Mouse (Mus musculus) forebrain, embryonic 15.5 days (tissue): ENCODE results near the gene Pkp4. TPM values are rescaled to one million over a fixed set of nuclear protein-coding genes. Genes with fewer than 3 reads are reported as not detected.
A peak's percentile ranks its signal among the peaks of the same experiment; 100 is the strongest.

Experiments used
- ATAC-seq: fragments of 200-750 bp; cut with Nextera tagmentation; replicated peaks from 2 replicates; pipeline ENCODE4 v1.8.0; 2017; ENCODE audit warnings: mild to moderate bottlenecking, moderate TSS enrichment, moderate library complexity
- H3K27ac ChIP-seq: fragments of 300-500 bp; sonication (generic); replicated peaks from 2 replicates; pipeline ENCODE4 v1.5.1; 2015; ENCODE audit warnings: mild to moderate bottlenecking, inconsistent platforms
- H3K27me3 ChIP-seq: fragments of 300-500 bp; sonication (generic); 2 replicates; pipeline ENCODE4 v1.6.1; 2015; ENCODE audit warnings: inconsistent platforms
- H3K36me3 ChIP-seq: fragments of 300-500 bp; sonication (generic); 2 replicates; pipeline ENCODE4 v1.6.1; 2015; ENCODE audit warnings: mild to moderate bottlenecking, inconsistent platforms
- H3K4me1 ChIP-seq: fragments of 300-500 bp; sonication (generic); 2 replicates; pipeline ENCODE4 v1.6.1; 2015; ENCODE audit warnings: inconsistent platforms
- H3K4me2 ChIP-seq: fragments of 300-500 bp; sonication (generic); replicated peaks from 2 replicates; pipeline ENCODE4 v1.6.1; 2015; ENCODE audit warnings: mild to moderate bottlenecking, inconsistent platforms
- H3K4me3 ChIP-seq: fragments of 300-500 bp; sonication (generic); 2 replicates; pipeline ENCODE4 v1.5.1; 2015; ENCODE audit warnings: mild to moderate bottlenecking, inconsistent platforms
- H3K9ac ChIP-seq: fragments of 300-500 bp; sonication (generic); replicated peaks from 2 replicates; pipeline ENCODE4 v1.6.1; 2015; ENCODE audit warnings: mild to moderate bottlenecking, inconsistent platforms
- H3K9me3 ChIP-seq: fragments of 300-500 bp; sonication (generic); 2 replicates; pipeline ENCODE4 v1.6.1; 2016; ENCODE audit warnings: inconsistent platforms
- WGBS: fragments of 180-500 bp; shearing (Covaris S2); methylation state at CpG from one replicate; pipeline ENCODE4 v1.1.7; 2015; ENCODE audit warnings: mixed read lengths; 5-methylcytosine and 5-hydroxymethylcytosine counted together
- polyA plus RNA-seq: library from polyadenylated mRNA; unstranded; fragments of >200 nt; fragmentation: Nextera tagmentation; extraction: Ambion mirVana; gene quantifications from 2 replicates; pipeline ENCODE4 v1.2.1, GENCODE M21; 2015

Pkp4 gene
- polyA plus RNA-seq, 1 experiment from 2014 or later: 23.9 TPM

DNA sequence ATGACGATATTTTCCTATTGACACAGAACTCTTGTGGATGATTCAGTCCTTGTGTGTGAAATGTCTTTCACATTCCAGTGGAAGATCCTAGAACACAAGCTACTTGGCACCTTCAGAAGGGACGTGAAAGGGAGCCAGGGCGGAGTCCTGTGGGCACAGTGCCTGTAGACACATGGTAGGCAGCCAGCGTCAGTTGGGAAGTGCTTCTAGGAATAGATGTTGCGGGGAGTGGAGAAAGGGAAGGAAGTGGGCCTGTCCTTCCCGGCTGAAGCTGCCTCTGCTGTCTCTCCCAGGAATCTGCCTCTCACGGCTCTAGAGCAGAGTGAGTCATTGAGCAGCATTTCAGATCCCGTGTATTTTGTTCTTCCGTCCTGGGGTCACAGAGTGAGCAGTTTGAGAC is 125.6 kb downstream of the Pkp4 start:
- peaks cover 21% of the 10 kb centered on the region for H3K4me1 ChIP-seq

DNA sequence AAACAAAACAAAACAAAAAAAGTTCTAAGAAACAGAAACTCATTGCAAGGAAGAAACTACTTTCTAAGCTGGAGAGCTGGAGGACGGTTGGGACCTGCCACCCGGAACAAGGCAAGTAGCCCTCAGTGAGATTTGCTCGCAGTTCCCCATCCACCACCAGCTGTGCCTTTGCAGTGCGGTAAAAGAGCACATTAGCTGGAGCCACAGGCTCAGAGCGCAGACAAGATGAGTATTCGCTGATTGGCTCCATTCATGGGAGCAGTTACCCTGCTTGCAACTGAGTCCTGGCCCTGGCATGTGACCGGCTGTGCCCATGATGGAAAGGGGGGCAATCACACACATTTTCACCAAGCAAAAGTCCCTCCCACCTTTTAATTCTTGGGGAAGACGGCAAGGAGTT is 127.0 kb downstream of the Pkp4 start:
- Histone ChIP-seq H3K27ac (no peak overlapping the region), H3K4me3 (no peak overlapping the region), H3K36me3 (no peaks in the 10 kb centered on the region), H3K4me2 (no peak overlapping the region), H3K27me3 (no peaks in the 10 kb centered on the region), H3K4me1 (peaks cover 21% of the 10 kb centered on the region), H3K9ac (no peak overlapping the region), H3K9me3 (no peaks in the 10 kb centered on the region)
- 67% methylated on average over 8 of the region's 8 CpGs for WGBS
- ATAC-seq: no peak

More for the DNA sequence above, 125.6 kb downstream of the Pkp4 start:
- no peaks in the 10 kb centered on the region for H3K36me3 ChIP-seq
- no peak overlapping the region for H3K4me3 ChIP-seq
- 0 out of 2 replicates have a peak overlapping the region, but pooled peaks have one; percentile 5 for H3K27ac ChIP-seq
- no peaks in the 10 kb centered on the region for H3K9me3 ChIP-seq
- no peaks in the 10 kb centered on the region for H3K27me3 ChIP-seq
- H3K4me2 ChIP-seq: no peak overlapping the region
- H3K9ac ChIP-seq: no peak overlapping the region
- WGBS: 59% methylated on average over 9 of the region's 9 CpGs
- ATAC-seq: peak; percentile 56; the same call in 1 of the 2 replicates

- no peak overlapping the region for H3K4me2 ChIP-seq
- no peaks in the 10 kb centered on the region for H3K9me3 ChIP-seq
- H3K4me3 ChIP-seq: no peak overlapping the region
- no peaks in the 10 kb centered on the region for H3K27me3 ChIP-seq
- no peak overlapping the region for H3K9ac ChIP-seq
- no peaks in the 10 kb centered on the region for H3K36me3 ChIP-seq
- 70% methylated on average over 2 of the region's 2 CpGs for WGBS
- ATAC-seq: no peak
- H3K4me1 ChIP-seq: peaks cover 21% of the 10 kb centered on the region
- no peak overlapping the region for H3K27ac ChIP-seq
Observed at GRCm38 (mm10) chr2:59289411-59289810, 128.8 kb downstream of the Pkp4 start.

- ATAC-seq: no peak
- H3K27me3 ChIP-seq: no peaks in the 10 kb centered on the region
- no peaks in the 10 kb centered on the region for H3K9me3 ChIP-seq
- no peak overlapping the region for H3K4me2 ChIP-seq
- WGBS: 91% methylated on average over 3 of the region's 3 CpGs
- H3K9ac ChIP-seq: no peak overlapping the region
- H3K4me1 ChIP-seq: peaks cover 13% of the 10 kb centered on the region
- H3K4me3 ChIP-seq: no peak overlapping the region
- no peaks in the 10 kb centered on the region for H3K36me3 ChIP-seq
- no peak overlapping the region for H3K27ac ChIP-seq
Observed at GRCm38 (mm10) chr2:59290391-59290790, 129.7 kb downstream of the Pkp4 start.

GRCm38 (mm10) chr2:59299831-59300230 is 139.2 kb downstream of the Pkp4 start:
- Histone ChIP-seq H3K4me2 (no peak overlapping the region), H3K4me1 (peaks cover 17% of the 10 kb centered on the region), H3K9me3 (no peaks in the 10 kb centered on the region), H3K4me3 (no peak overlapping the region), H3K27ac (no peak overlapping the region), H3K27me3 (no peaks in the 10 kb centered on the region), H3K9ac (no peak overlapping the region), H3K36me3 (no peaks in the 10 kb centered on the region)
- no peak for ATAC-seq
- 83% methylated on average over 3 of the region's 3 CpGs for WGBS

DNA sequence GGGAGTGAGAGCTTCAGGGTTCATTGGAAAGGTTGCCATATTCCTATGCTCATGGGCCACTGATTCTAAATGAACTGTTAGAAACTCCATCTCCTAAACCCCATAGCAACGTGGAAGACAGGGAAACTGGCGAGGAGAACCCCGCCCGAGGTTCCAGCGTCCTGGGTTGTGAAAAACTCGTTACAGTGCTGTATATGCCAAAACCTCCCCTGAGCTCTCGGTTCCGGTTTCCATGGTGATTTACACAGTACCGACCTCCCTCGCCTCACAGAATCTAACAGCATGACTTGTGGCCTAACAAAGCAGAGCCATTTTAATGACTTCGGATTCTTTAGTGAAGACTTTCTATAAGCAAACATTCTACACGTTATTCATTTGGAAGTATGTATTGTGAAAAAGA is 141.0 kb downstream of the Pkp4 start:
- H3K9me3 ChIP-seq: no peaks in the 10 kb centered on the region
- H3K36me3 ChIP-seq: peaks cover 3% of the 10 kb centered on the region; the same call in 1 of the 2 replicates
- peaks cover 17% of the 10 kb centered on the region for H3K4me1 ChIP-seq
- no peaks in the 10 kb centered on the region for H3K27me3 ChIP-seq
- no peak overlapping the region for H3K9ac ChIP-seq
- 9% methylated on average over 12 of the region's 12 CpGs for WGBS
- H3K27ac ChIP-seq: no peak overlapping the region
- H3K4me2 ChIP-seq: no peak overlapping the region
- no peak overlapping the region for H3K4me3 ChIP-seq
- ATAC-seq: peak; percentile 89

GRCm38 (mm10) chr2:59302430-59302829 is 141.8 kb downstream of the Pkp4 start:
- no peak overlapping the region for H3K27ac ChIP-seq
- H3K36me3 ChIP-seq: peaks cover 3% of the 10 kb centered on the region; the same call in 1 of the 2 replicates
- no peaks in the 10 kb centered on the region for H3K9me3 ChIP-seq
- 49% methylated on average over 6 of the region's 6 CpGs for WGBS
- ATAC-seq: peak; percentile 50; the same call in 1 of the 2 replicates
- peaks cover 17% of the 10 kb centered on the region for H3K4me1 ChIP-seq
- no peak overlapping the region for H3K9ac ChIP-seq
- H3K4me2 ChIP-seq: no peak overlapping the region
- no peak overlapping the region for H3K4me3 ChIP-seq
- H3K27me3 ChIP-seq: no peaks in the 10 kb centered on the region

DNA sequence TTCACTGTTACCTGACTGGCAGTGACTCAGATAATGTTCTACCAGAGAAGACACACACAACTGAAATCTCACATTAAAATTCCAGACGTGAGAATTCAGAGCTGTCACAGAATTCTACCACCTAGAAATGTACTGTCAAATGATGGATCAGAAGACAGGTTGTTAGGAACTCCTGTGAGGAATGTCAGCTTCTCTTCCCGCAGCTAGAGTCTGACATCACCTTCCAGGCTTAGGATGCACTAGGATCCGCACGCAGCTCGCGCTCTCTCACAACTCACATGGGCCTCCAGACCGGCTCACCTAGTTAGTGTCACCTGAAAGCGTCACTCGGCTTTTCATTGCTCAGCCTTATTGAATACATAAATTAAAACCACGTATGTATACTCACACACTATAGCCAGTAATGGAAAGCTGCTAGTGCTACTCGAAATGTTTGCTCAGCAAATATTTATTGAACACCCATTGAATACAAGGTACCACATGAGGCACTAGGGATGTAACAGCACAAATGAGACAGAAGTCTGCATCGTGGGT is 142.9 kb downstream of the Pkp4 start:
- H3K36me3 ChIP-seq: peaks cover 3% of the 10 kb centered on the region; the same call in 1 of the 2 replicates
- no peak overlapping the region for H3K4me2 ChIP-seq
- peaks cover 17% of the 10 kb centered on the region for H3K4me1 ChIP-seq
- H3K4me3 ChIP-seq: no peak overlapping the region
- no peaks in the 10 kb centered on the region for H3K27me3 ChIP-seq
- no peak overlapping the region for H3K27ac ChIP-seq
- no peak overlapping the region for H3K9ac ChIP-seq
- H3K9me3 ChIP-seq: no peaks in the 10 kb centered on the region
- WGBS: 87% methylated on average over 12 of the region's 12 CpGs
- ATAC-seq: no peak

GRCm38 (mm10) chr2:59307302-59307701 is 146.7 kb downstream of the Pkp4 start:
- Histone ChIP-seq H3K9ac (no peak overlapping the region), H3K4me3 (no peak overlapping the region), H3K9me3 (no peaks in the 10 kb centered on the region), H3K36me3 (peaks cover 16% of the 10 kb centered on the region), H3K27ac (no peak overlapping the region), H3K4me2 (no peak overlapping the region), H3K27me3 (no peaks in the 10 kb centered on the region), H3K4me1 (peaks cover 8% of the 10 kb centered on the region; the same call in 1 of the 2 replicates)
- no peak for ATAC-seq
- WGBS: 94% methylated on average over 8 of the region's 8 CpGs

GRCm38 (mm10) chr2:59308055-59308454 is 147.4 kb downstream of the Pkp4 start:
- H3K27me3 ChIP-seq: no peaks in the 10 kb centered on the region
- no peak for ATAC-seq
- H3K27ac ChIP-seq: no peak overlapping the region
- no peaks in the 10 kb centered on the region for H3K9me3 ChIP-seq
- H3K9ac ChIP-seq: no peak overlapping the region
- no peak overlapping the region for H3K4me2 ChIP-seq
- peaks cover 16% of the 10 kb centered on the region for H3K36me3 ChIP-seq
- no peak overlapping the region for H3K4me3 ChIP-seq
- peaks cover 2% of the 10 kb centered on the region; the same call in 1 of the 2 replicates for H3K4me1 ChIP-seq
- WGBS: 96% methylated on average over 19 of the region's 19 CpGs

DNA sequence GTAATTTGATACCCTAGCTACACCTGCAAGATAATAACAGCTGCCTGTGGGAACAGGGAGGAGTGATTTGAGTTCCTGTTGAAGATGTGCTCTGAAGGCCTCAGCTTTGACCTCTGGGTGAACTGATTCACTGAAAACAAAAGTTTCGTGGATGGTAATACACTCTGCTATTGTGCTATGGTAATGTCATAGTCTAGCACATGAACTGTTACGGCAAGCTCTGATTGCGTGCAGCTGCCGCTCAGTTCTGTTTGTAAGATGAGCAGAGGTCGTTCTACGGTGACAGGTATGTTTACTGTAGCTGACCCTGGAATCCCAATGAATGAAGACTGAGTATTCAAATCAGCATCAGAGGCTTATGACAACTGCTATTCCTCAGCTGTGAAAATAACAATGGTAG is 152.6 kb downstream of the Pkp4 start:
- 0 out of 2 replicates have a peak overlapping the region, but pooled peaks have one; percentile 21 for H3K27ac ChIP-seq
- ATAC-seq: 0 out of 2 replicates have a peak, but pooled peaks have one; percentile 29

GRCm38 (mm10) chr2:59318631-59319030 is 158.0 kb downstream of the Pkp4 start:
- 89% methylated on average over 1 of the region's 1 CpGs for WGBS

More for the DNA sequence above, 152.6 kb downstream of the Pkp4 start:
- Histone ChIP-seq H3K27me3 (no peaks in the 10 kb centered on the region), H3K9ac (no peak overlapping the region), H3K9me3 (0 out of 2 replicates have a peak, but pooled peaks cover under 1% of the 10 kb centered on the region), H3K4me1 (peaks cover 3% of the 10 kb centered on the region; the same call in 1 of the 2 replicates), H3K4me2 (no peak overlapping the region), H3K4me3 (no peak overlapping the region), H3K36me3 (peaks cover 19% of the 10 kb centered on the region)
- WGBS: 62% methylated on average over 6 of the region's 6 CpGs

GRCm38 (mm10) chr2:59327946-59328345 is 167.3 kb downstream of the Pkp4 start:
- H3K9ac ChIP-seq: no peak overlapping the region
- H3K4me3 ChIP-seq: no peak overlapping the region
- ATAC-seq: no peak
- 85% methylated on average over 5 of the region's 5 CpGs for WGBS
- no peaks in the 10 kb centered on the region for H3K27me3 ChIP-seq
- no peaks in the 10 kb centered on the region for H3K36me3 ChIP-seq
- H3K4me2 ChIP-seq: no peak overlapping the region
- no peaks in the 10 kb centered on the region for H3K4me1 ChIP-seq
- no peaks in the 10 kb centered on the region for H3K9me3 ChIP-seq
- no peak overlapping the region for H3K27ac ChIP-seq

More at GRCm38 (mm10) chr2:59318631-59319030, 158.0 kb downstream of the Pkp4 start:
- Histone ChIP-seq H3K27me3 (no peaks in the 10 kb centered on the region), H3K4me3 (no peak overlapping the region), H3K36me3 (peaks cover 39% of the 10 kb centered on the region), H3K4me1 (peaks cover 3% of the 10 kb centered on the region; the same call in 1 of the 2 replicates), H3K27ac (no peak overlapping the region), H3K9ac (no peak overlapping the region), H3K9me3 (peaks cover 6% of the 10 kb centered on the region; the same call in 1 of the 2 replicates), H3K4me2 (no peak overlapping the region)
- no peak for ATAC-seq
